ENCODE assay signal across 8 mouse cellular contexts in genomic region chr10:57532218-57533101, GRCm38 (mm10). TPM values are rescaled to one million over a fixed set of nuclear protein-coding genes. Genes with fewer than 3 reads are reported as not detected.
A peak's percentile ranks its signal among the peaks of the same experiment; 100 is the strongest.
DNase-seq lines count a peak whose midpoint lies in the region; ATAC-seq lines count a peak whose summit lies in the region.

Gene Serinc1, minus strand, starts transcription at chr10:57532530.

- H3K9ac ChIP-seq in heart, embryonic 14.5 days (ENCODE audit: low read length): peak within 1 kb of the TSS; percentile 93
- peak within 1 kb of the TSS; percentile 86 for H3K9ac ChIP-seq in liver, embryonic 13.5 days
- peak within 1 kb of the TSS; percentile 92 for H3K9ac ChIP-seq in stomach, embryonic 16.5 days (ENCODE audit: low read length)

- WGBS in heart, embryonic 14.5 days: 12% methylated on average over 49 of the region's 49 CpGs
- WGBS in liver, embryonic 13.5 days (ENCODE audit: insufficient replicate concordance): 12% methylated on average over 49 of the region's 49 CpGs
- 14% methylated on average over 44 of the region's 49 CpGs for WGBS in stomach, embryonic 16.5 days

- peaks cover 3% of the 10 kb centered on the region; the same call in 1 of the 2 replicates for H3K36me3 ChIP-seq in heart, embryonic 14.5 days (ENCODE audit: control insufficient read depth, insufficient read depth, low read length)
- no peaks in the 10 kb centered on the region for H3K36me3 ChIP-seq in liver, embryonic 13.5 days
- no peaks in the 10 kb centered on the region for H3K36me3 ChIP-seq in stomach, embryonic 16.5 days (ENCODE audit: control insufficient read depth, insufficient read depth, low read length)

- no peaks in the 10 kb centered on the region for H3K27me3 ChIP-seq in heart, embryonic 14.5 days (ENCODE audit: control insufficient read depth, insufficient read depth, low read length)
- H3K27me3 ChIP-seq in liver, embryonic 13.5 days: no peaks in the 10 kb centered on the region
- H3K27me3 ChIP-seq in stomach, embryonic 16.5 days (ENCODE audit: control insufficient read depth, insufficient read depth, low read length): no peaks in the 10 kb centered on the region

- H3K4me2 ChIP-seq in heart, embryonic 14.5 days (ENCODE audit: low read length): peak within 1 kb of the TSS; percentile 83
- H3K4me2 ChIP-seq in liver, embryonic 13.5 days: peak within 1 kb of the TSS; percentile 68
- H3K4me2 ChIP-seq in stomach, embryonic 16.5 days (ENCODE audit: low read depth, low read length): peak within 1 kb of the TSS; percentile 73

- peak; percentile 97 for ATAC-seq in CD4-positive, CD25-positive, alpha-beta regulatory T cell, adult 4 months
- peak; percentile 98 for ATAC-seq in heart, embryonic 14.5 days (ENCODE audit: insufficient number of reproducible peaks, insufficient read depth, low FRiP score, low read depth)
- ATAC-seq in liver, embryonic 13.5 days (ENCODE audit: low read depth): peak; percentile 99
- ATAC-seq in stomach, embryonic 16.5 days (ENCODE audit: insufficient read depth, low FRiP score): peak; percentile 100

- peak within 1 kb of the TSS; percentile 72 to 87 for H3K27ac ChIP-seq in heart, embryonic 14.5 days (replicated peaks in 1 of 2; ENCODE audit: control insufficient read depth in 1 of 2, insufficient read depth in 1 of 2, low read depth in 2 of 2, low read length in 2 of 2)
- H3K27ac ChIP-seq in liver, embryonic 13.5 days: peak within 1 kb of the TSS; percentile 97
- H3K27ac ChIP-seq in stomach, embryonic 16.5 days (ENCODE audit: low read length): peak within 1 kb of the TSS; percentile 93

- H3K4me1 ChIP-seq in heart, embryonic 14.5 days (ENCODE audit: control insufficient read depth in 2 of 2, insufficient read depth in 2 of 2, low read length in 2 of 2): peaks cover 0 to 21% of the 10 kb centered on the region in 2 experiments; a peak in 2 of 4 replicates
- peaks cover 28% of the 10 kb centered on the region for H3K4me1 ChIP-seq in liver, embryonic 13.5 days (replicated peaks)
- H3K4me1 ChIP-seq in stomach, embryonic 16.5 days (ENCODE audit: control insufficient read depth, insufficient read depth, low read length): peaks cover 7% of the 10 kb centered on the region; the same call in 1 of the 2 replicates

- peak; percentile 89 for DNase-seq in c-Kit-negative CD71-positive TER-119-positive erythroid progenitor cells, embryonic 14.5 days (ENCODE audit: low read depth, low spot score)
- DNase-seq in fibroblast of lung, adult 2 months (ENCODE audit: low read depth): peak; percentile 92
- peak; percentile 96 for DNase-seq in kidney, postnatal 14 days
- DNase-seq in liver, embryonic 13.5 days: peak; percentile 89
- DNase-seq in neural tube, embryonic 10.5 days (ENCODE audit: extremely low spot score, low spot score): peak; percentile 94

- H3K4me3 ChIP-seq in heart, embryonic 14.5 days (ENCODE audit: control insufficient read depth in 1 of 2, insufficient read depth in 1 of 2, low read depth in 1 of 2, low read length in 2 of 2): peak within 1 kb of the TSS; percentile 75 to 83
- peak within 1 kb of the TSS; percentile 88 for H3K4me3 ChIP-seq in liver, embryonic 13.5 days (replicated peaks)
- peak within 1 kb of the TSS; percentile 93 for H3K4me3 ChIP-seq in stomach, embryonic 16.5 days (replicated peaks; ENCODE audit: low read length)

- no peaks in the 10 kb centered on the region for H3K9me3 ChIP-seq in heart, embryonic 14.5 days (ENCODE audit: control insufficient read depth, low read length)
- H3K9me3 ChIP-seq in liver, embryonic 13.5 days (replicated peaks): no peaks in the 10 kb centered on the region
- no peaks in the 10 kb centered on the region for H3K9me3 ChIP-seq in stomach, embryonic 16.5 days (replicated peaks; ENCODE audit: control insufficient read depth, low read length)

RNA-seq across cellular contexts. Expression of gene Serinc1, which starts in this region (rescaled TPM):
- 100 to 1,000 TPM; 123 to 131 TPM for polyA plus RNA-seq in CD4-positive, CD25-positive, alpha-beta regulatory T cell, adult 4 months (2017; shearing (Covaris generic))
- 183 and 190 TPM in 2 replicates for polyA plus RNA-seq in heart, embryonic 14.5 days (2014; fragmentation: Nextera tagmentation; extraction: Ambion mirVana)
- polyA plus RNA-seq in liver, embryonic 13.5 days (2015; fragmentation: Nextera tagmentation; extraction: Ambion mirVana): 70.2 and 87.0 TPM in 2 replicates
- 139 and 141 TPM in 2 replicates for polyA plus RNA-seq in stomach, embryonic 16.5 days (2015; fragmentation: Nextera tagmentation; extraction: Ambion mirVana)

Comparison
In these comparisons a context has a peak if more than half of its experiments do, and no peak if none do; other contexts are left out.
1. Peak in every context shown above with its lines: DNase-seq, ATAC-seq, H3K4me3 ChIP-seq and H3K27ac ChIP-seq.